Comparison of ENCODE assay signal across 8 mouse cellular contexts in the genomic region with DNA sequence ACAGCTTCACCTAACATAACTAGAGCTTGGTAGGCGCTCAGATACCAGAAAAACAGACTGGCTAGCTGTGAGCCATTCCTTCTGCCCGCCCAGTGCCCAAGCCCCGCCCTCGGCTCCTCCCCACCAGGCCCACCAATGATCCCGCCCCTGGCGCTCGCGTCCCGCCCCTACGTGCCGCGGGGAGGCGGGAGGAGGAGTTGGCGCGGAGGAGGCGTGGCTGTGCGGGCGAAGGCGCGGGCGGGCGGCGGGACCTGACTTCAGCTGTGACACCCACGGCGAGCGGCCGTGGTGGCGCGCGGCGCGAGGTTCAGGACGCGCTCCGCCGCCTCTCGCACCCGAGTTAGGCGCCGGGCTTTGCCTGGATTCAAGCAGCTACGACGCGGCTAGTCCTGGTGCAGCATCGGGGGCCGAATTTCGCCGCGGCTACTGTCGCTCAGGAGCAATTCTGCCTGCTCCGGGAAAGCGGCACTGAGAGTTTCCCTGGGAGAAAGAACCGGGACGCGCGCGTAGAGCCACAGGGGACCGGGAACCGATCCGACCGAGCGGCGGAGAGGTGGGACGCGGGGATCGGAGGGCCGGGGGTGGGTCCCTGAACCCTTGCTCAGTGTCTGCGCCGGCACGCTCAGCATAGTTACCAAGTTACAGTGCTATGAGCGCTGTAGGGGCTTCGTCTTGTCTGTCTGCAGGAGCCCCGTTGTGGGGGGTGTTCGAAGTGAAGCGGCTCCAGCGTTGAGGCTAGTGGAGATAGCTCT. TPM values are rescaled to one million over a fixed set of nuclear protein-coding genes. Genes with fewer than 3 reads are reported as not detected.
DNase-seq lines count a peak whose midpoint lies in the region; ATAC-seq and TF ChIP-seq lines count a peak whose summit lies in the region.

A gene (plus strand): TSS at position 204 of the 752 bp plus-strand sequence.

- DNase-seq in A20 (ENCODE audit: low read depth, low spot score): peak; percentile 85
- DNase-seq in heart, embryonic 10.5 days (ENCODE audit: low spot score): peak; percentile 96
- DNase-seq in liver: peak; percentile 94
- peak; percentile 91 to 95 for DNase-seq in spleen, postnatal 4 days (ENCODE audit: low spot score in 2 of 2)

- TF ChIP-seq CTCF in bone marrow macrophage, adult 2 months (IDR thresholded peaks at IDR 0.05; ENCODE audit: low read depth, low read length): no peak
- no peak for TF ChIP-seq CTCF in embryonic fibroblast, embryonic 13.5 days (IDR thresholded peaks at IDR 0.05; ENCODE audit: borderline replicate concordance, insufficient read depth, low read length)

- no peaks in the 10 kb centered on the region for H3K36me3 ChIP-seq in heart, embryonic 10.5 days
- H3K36me3 ChIP-seq in kidney, embryonic 15.5 days: no peaks in the 10 kb centered on the region

- peak within 1 kb of the TSS; percentile 59 for H3K9ac ChIP-seq in kidney, embryonic 15.5 days

- H3K4me1 ChIP-seq in bone marrow macrophage, adult 2 months (ENCODE audit: control insufficient read depth, insufficient read depth, low read length): peaks cover 16% of the 10 kb centered on the region
- H3K4me1 ChIP-seq in embryonic fibroblast, embryonic 13.5 days (ENCODE audit: control insufficient read depth, insufficient read depth, low read length): 0 out of 2 replicates have a peak, but pooled peaks cover 5% of the 10 kb centered on the region
- H3K4me1 ChIP-seq in heart, embryonic 10.5 days: peaks cover 47% of the 10 kb centered on the region
- peaks cover 29% of the 10 kb centered on the region for H3K4me1 ChIP-seq in kidney, embryonic 15.5 days

- H3K4me2 ChIP-seq in kidney, embryonic 15.5 days: peak within 1 kb of the TSS; percentile 80

- WGBS in heart, embryonic 10.5 days: under 1% methylated on average over 75 of the region's 75 CpGs
- under 1% methylated on average over 75 of the region's 75 CpGs for WGBS in kidney, embryonic 15.5 days

- H3K27me3 ChIP-seq in heart, embryonic 10.5 days (ENCODE audit: insufficient read depth, poor library complexity, severe bottlenecking): no peaks in the 10 kb centered on the region
- H3K27me3 ChIP-seq in kidney, embryonic 15.5 days: peaks cover 28% of the 10 kb centered on the region

- H3K9me3 ChIP-seq in heart, embryonic 10.5 days: no peaks in the 10 kb centered on the region
- H3K9me3 ChIP-seq in kidney, embryonic 15.5 days (replicated peaks): no peaks in the 10 kb centered on the region

- H3K4me3 ChIP-seq in bone marrow macrophage, adult 2 months (ENCODE audit: insufficient read depth, low read length): peak within 1 kb of the TSS; percentile 75
- H3K4me3 ChIP-seq in embryonic fibroblast, embryonic 13.5 days (ENCODE audit: insufficient read depth, low read length): peak within 1 kb of the TSS; percentile 77
- peak within 1 kb of the TSS; percentile 72 for H3K4me3 ChIP-seq in heart, embryonic 10.5 days
- peak within 1 kb of the TSS; percentile 69 for H3K4me3 ChIP-seq in kidney, embryonic 15.5 days (replicated peaks)

- ATAC-seq in kidney, embryonic 15.5 days (replicated peaks; ENCODE audit: low FRiP score): peak; percentile 98
- peak; percentile 82 for ATAC-seq in monocyte, adult 5-6 weeks (replicated peaks; ENCODE audit: insufficient number of reproducible peaks, low FRiP score, low TSS enrichment, poor library complexity, severe bottlenecking)

- TF ChIP-seq POLR2A in bone marrow macrophage, adult 2 months (IDR thresholded peaks at IDR 0.05; ENCODE audit: borderline replicate concordance, low read depth, low read length): no peak
- TF ChIP-seq POLR2A in embryonic fibroblast, embryonic 13.5 days (IDR thresholded peaks at IDR 0.05; ENCODE audit: low read depth, low read length): peak; percentile 67

- peak within 1 kb of the TSS; percentile 49 for H3K27ac ChIP-seq in bone marrow macrophage, adult 2 months (ENCODE audit: insufficient read depth, low read depth, low read length)
- no peak within 1 kb of the TSS for H3K27ac ChIP-seq in embryonic fibroblast, embryonic 13.5 days (ENCODE audit: insufficient read depth, low read length)
- peak within 1 kb of the TSS; percentile 88 for H3K27ac ChIP-seq in heart, embryonic 10.5 days
- H3K27ac ChIP-seq in kidney, embryonic 15.5 days: peak within 1 kb of the TSS; percentile 59; the same call in 1 of the 2 replicates

RNA-seq across cellular contexts. Expression of the gene that starts here (rescaled TPM):
- polyA plus RNA-seq in bone marrow macrophage, adult 2 months (2012; ENCODE audit: insufficient read depth, insufficient read length, missing spikeins): 26.6 and 27.2 TPM in 2 replicates
- polyA plus RNA-seq in embryonic fibroblast, embryonic 13.5 days (2011; ENCODE audit: insufficient read length, low read depth, missing spikeins): 1.9 and 4.1 TPM in 2 replicates
- polyA plus RNA-seq in heart, embryonic 10.5 days (2016; fragmentation: Nextera tagmentation; extraction: Ambion mirVana): 22.6 and 24.2 TPM in 2 replicates
- polyA plus RNA-seq in kidney, embryonic 15.5 days (2015; fragmentation: Nextera tagmentation; extraction: Ambion mirVana): 6.2 and 6.4 TPM in 2 replicates
- 3.4 to 9.5 TPM (median 9.4 TPM) in 3 replicates for total RNA-seq in monocyte, adult 5-6 weeks (2017)
